Mouse (Mus musculus): Measurements from ENCODE around the gene Mlh1.

DNA sequence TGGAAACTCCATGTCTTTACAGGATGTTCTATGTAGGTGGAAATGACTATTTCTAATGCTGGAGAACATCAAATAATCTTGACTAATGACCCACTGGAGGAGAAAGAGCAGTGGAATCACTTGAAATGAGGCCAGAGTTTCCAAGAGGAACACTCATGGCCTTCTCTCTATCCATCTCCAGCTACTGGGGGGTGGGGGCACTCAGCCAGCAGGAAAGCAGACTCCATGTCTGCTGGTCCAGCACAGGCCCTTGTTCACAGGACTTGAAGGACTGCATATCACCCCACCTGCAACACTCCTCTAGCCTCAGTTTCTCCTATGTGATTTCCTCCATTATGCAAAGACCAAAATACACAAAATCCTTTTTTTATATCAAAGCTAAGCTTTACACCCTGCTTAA is 33.9 kb downstream of the Mlh1 start:
- no peak for TF ChIP-seq CTCF (IDR thresholded peaks at IDR 0.05; ENCODE audit: borderline replicate concordance, insufficient read depth, low read length)
- no peak for TF ChIP-seq POLR2A (IDR thresholded peaks at IDR 0.05; ENCODE audit: low read depth, low read length)
